Mouse (Mus musculus) kidney, postnatal 14 days (tissue): ENCODE measurements at regions not wholly inside any gene's neighbourhood (a gene's known extent, or its start where the extent isn't known, plus 50 kb on each side); places are given as distances from the start of the nearest gene placed in this dataset.
"Not testable (repeated sequence)": the region's sequence is repeated elsewhere in the genome, so short reads cannot be mapped to it uniquely, and the experiment has no call there.

Experiments used
- DNase-seq: peaks from one replicate; pipeline ENCODE4 v3.0.0; 2022; ENCODE audit warnings: mixed read lengths

- DNase-seq = no peak
These were observed 259.0 kb downstream of the Nek10 start for GRCm38 (mm10) chr14:15061966-15062860.

GRCm38 (mm10) chr14:15062861-15063418, 259.7 kb downstream of the Nek10 start:
- DNase-seq = peak; percentile 7

GRCm38 (mm10) chr14:15064991-15065525, 261.8 kb downstream of the Nek10 start:
- no peak for DNase-seq

GRCm38 (mm10) chr14:15075877-15076276, 272.7 kb downstream of the Nek10 start:
- DNase-seq = peak; percentile 36

GRCm38 (mm10) chr14:15082889-15083288, 279.7 kb downstream of the Nek10 start:
- no peak for DNase-seq

GRCm38 (mm10) chr14:15083812-15084211, 280.6 kb downstream of the Nek10 start:
- DNase-seq = no peak

- DNase-seq = peak; percentile 34
These were observed 283.8 kb downstream of the Nek10 start for GRCm38 (mm10) chr14:15087061-15087460.

GRCm38 (mm10) chr14:15096865-15097264, 293.6 kb downstream of the Nek10 start:
- DNase-seq = no peak

- DNase-seq = no peak
These were observed 296.7 kb downstream of the Nek10 start for GRCm38 (mm10) chr14:15099909-15100308.

- DNase-seq = no peak
These were observed 304.6 kb downstream of the Nek10 start for GRCm38 (mm10) chr14:15107795-15108321.

- no peak for DNase-seq
These were observed 316.5 kb downstream of the Nek10 start for GRCm38 (mm10) chr14:15119745-15120144.

GRCm38 (mm10) chr14:15128157-15128556, 310.6 kb downstream of the Lrrc3b start:
- no peak for DNase-seq

- not testable (repeated sequence) for DNase-seq
These were observed 297.9 kb downstream of the Lrrc3b start for GRCm38 (mm10) chr14:15140871-15141270.

- DNase-seq = peak; percentile 24
These were observed 295.9 kb downstream of the Lrrc3b start for GRCm38 (mm10) chr14:15142839-15143238.

- no peak for DNase-seq
These were observed 290.3 kb downstream of the Lrrc3b start for GRCm38 (mm10) chr14:15148516-15148915.
